Mouse (Mus musculus) CH12.LX (cell line): ENCODE data around the gene Spdef. TPM values are rescaled to one million over a fixed set of nuclear protein-coding genes. Genes with fewer than 3 reads are reported as not detected.

ENCODE experiments used
- DNase-seq: peaks from one replicate; pipeline ENCODE4 v3.0.0-alpha.2; 2013; ENCODE audit errors: extremely low read depth
- H3K27ac ChIP-seq: 2 replicates; pipeline ENCODE4 v1.5.1; 2012; ENCODE audit warnings: low read depth, mild to moderate bottlenecking, control low read depth, moderate library complexity; ENCODE audit not compliant: insufficient read depth
- H3K27me3 ChIP-seq: replicated peaks from 2 replicates; pipeline ENCODE3; 2012; ENCODE audit warnings: inconsistent platforms
- H3K36me3 ChIP-seq, 2 experiments: replicated peaks in 1 of 2; 2 replicates each; pipeline versions ENCODE3 to v1.6.1; 2012; ENCODE audit warnings: inconsistent platforms in 1 of 2, low read length in 1 of 2, mild to moderate bottlenecking in 1 of 2, mixed read lengths in 1 of 2, moderate library complexity in 1 of 2; ENCODE audit not compliant: control insufficient read depth in 1 of 2, insufficient read depth in 1 of 2
- H3K4me1 ChIP-seq, 2 experiments: 2 replicates each; pipeline ENCODE4 v1.6.1; 2012; ENCODE audit warnings: inconsistent platforms in 1 of 2, moderate library complexity in 1 of 2; ENCODE audit not compliant: insufficient read depth in 2 of 2, control insufficient read depth in 1 of 2
- H3K4me2 ChIP-seq: 2 replicates; pipeline ENCODE4 v1.6.1; 2012; ENCODE audit warnings: low read depth, mild to moderate bottlenecking, control low read depth; ENCODE audit not compliant: poor library complexity, insufficient read depth, severe bottlenecking
- H3K4me3 ChIP-seq, 3 experiments: fragments of 150-350 bp in 1 of 3; sonication (generic) in 1 of 3; replicated peaks in 1 of 3; 2 replicates each; pipeline versions ENCODE3 to v1.5.1; 2011 to 2012; ENCODE audit warnings: low read depth in 2 of 3, low read length in 2 of 3, mild to moderate bottlenecking in 2 of 3, moderate library complexity in 2 of 3, control low read depth in 1 of 3, improper control_type of control experiment in 1 of 3, inconsistent platforms in 1 of 3, mixed read lengths in 1 of 3; ENCODE audit not compliant: poor library complexity in 1 of 3
- H3K79me2 ChIP-seq: replicated peaks from 2 replicates; pipeline ENCODE4 v1.6.1; 2012; ENCODE audit warnings: mild to moderate bottlenecking, moderate library complexity; ENCODE audit not compliant: control insufficient read depth, poor library complexity, insufficient read depth, severe bottlenecking; ENCODE audit errors: extremely low read depth
- H3K9ac ChIP-seq: 2 replicates; pipeline ENCODE4 v1.6.1; 2012; ENCODE audit warnings: low read depth, mild to moderate bottlenecking, control low read depth, moderate library complexity; ENCODE audit not compliant: insufficient read depth
- H3K9me3 ChIP-seq: replicated peaks from 2 replicates; pipeline ENCODE3; 2012; ENCODE audit warnings: low read length, inconsistent platforms, mixed read lengths
- CHD1 ChIP-seq: IDR thresholded peaks from 2 replicates; pipeline ENCODE4 v1.6.1; 2012; ENCODE audit warnings: low read depth, low read length, improper control_type of control experiment, inconsistent platforms
- ELF1 ChIP-seq: IDR thresholded peaks from 2 replicates; pipeline ENCODE4 v1.6.1; 2014; ENCODE audit warnings: low read depth, mild to moderate bottlenecking, inconsistent platforms, low read length, improper control_type of control experiment
- ETS1 ChIP-seq: conservative IDR thresholded peaks from 2 replicates; pipeline ENCODE4 v1.6.1; 2012; ENCODE audit warnings: low read depth, mild to moderate bottlenecking, inconsistent platforms, low read length, improper control_type of control experiment, moderate library complexity
- KAT2A ChIP-seq: IDR thresholded peaks from 2 replicates; pipeline ENCODE4 v1.6.1; 2012; ENCODE audit warnings: low read length, improper control_type of control experiment, inconsistent platforms; ENCODE audit not compliant: insufficient replicate concordance
- MAX ChIP-seq: IDR thresholded peaks from 2 replicates; pipeline ENCODE4 v1.6.1; 2011; ENCODE audit warnings: low read length, improper control_type of control experiment
- MAZ ChIP-seq: IDR thresholded peaks from 2 replicates; pipeline ENCODE4 v1.6.1; 2012; ENCODE audit warnings: low read depth, mild to moderate bottlenecking, inconsistent platforms, low read length, improper control_type of control experiment, moderate library complexity
- MXI1 ChIP-seq: IDR thresholded peaks from 2 replicates; pipeline ENCODE4 v1.6.1; 2011; ENCODE audit warnings: mild to moderate bottlenecking, low read depth, low read length, improper control_type of control experiment
- MYC ChIP-seq: IDR thresholded peaks from 2 replicates; pipeline ENCODE4 v1.6.1; 2011; ENCODE audit warnings: low read depth, mild to moderate bottlenecking, improper control_type of control experiment, low read length
- NELFE ChIP-seq: IDR thresholded peaks from 2 replicates; pipeline ENCODE4 v1.6.1; 2011; ENCODE audit warnings: low read depth, low read length, improper control_type of control experiment
- SIN3A ChIP-seq: IDR thresholded peaks from 2 replicates; pipeline ENCODE4 v1.6.1; 2012; ENCODE audit warnings: low read length, improper control_type of control experiment, inconsistent platforms
- SMC3 ChIP-seq: IDR thresholded peaks from 2 replicates; pipeline ENCODE4 v1.6.1; 2011; ENCODE audit warnings: low read depth, low read length, improper control_type of control experiment
- TCF12 ChIP-seq: IDR thresholded peaks from 2 replicates; pipeline ENCODE4 v1.6.1; 2014; ENCODE audit warnings: low read depth, mild to moderate bottlenecking, inconsistent platforms, low read length, improper control_type of control experiment
- UBTF ChIP-seq: IDR thresholded peaks from 2 replicates; pipeline ENCODE4 v1.6.1; 2012; ENCODE audit warnings: low read depth, mild to moderate bottlenecking, inconsistent platforms, low read length, improper control_type of control experiment, moderate library complexity
- USF1 ChIP-seq: IDR thresholded peaks from 2 replicates; pipeline ENCODE4 v1.6.1; 2014; ENCODE audit warnings: low read depth, mild to moderate bottlenecking, inconsistent platforms, low read length, improper control_type of control experiment
- ZNF384 ChIP-seq: IDR thresholded peaks from 2 replicates; pipeline ENCODE4 v1.6.1; 2012; ENCODE audit warnings: low read depth, low read length, improper control_type of control experiment, inconsistent platforms
- dilution Hi-C: fragments of 300-500 bp; cut with MboI; formaldehyde crosslinking; loops from 2 replicates; pipeline ENCODE4 v1.14.3; 2020; ENCODE audit warnings: low sequenced_read_pairs; ENCODE audit not compliant: extremely low pct_unique_long_range_greater_than_20kb, extremely low pct_ligation_motif_present
- in situ Hi-C: fragments of 300-500 bp; cut with MboI; formaldehyde crosslinking; loops from 3 replicates; pipeline ENCODE4 v1.14.3; 2019; ENCODE audit warnings: low sequenced_read_pairs, low pct_ligation_motif_present, low pct_unique_long_range_greater_than_20kb, mixed read lengths
- polyA plus RNA-seq: library from polyadenylated mRNA; unstranded; fragments of >175 nt; gene quantifications from 2 replicates; pipeline ENCODE4 v1.2.1, GENCODE M21; 2012; ENCODE audit warnings: low read depth; ENCODE audit not compliant: insufficient read length
- total RNA-seq, 2 experiments: library from RNA; depleted of rRNA; stranded (reverse); fragments of 300-350 nt in 1 of 2; fragments of >200 nt in 1 of 2; gene quantifications; 2 replicates each; pipeline ENCODE4 v1.2.3; 2012 to 2014

Spdef gene
- total and polyA plus RNA-seq, 3 experiments, result not detected

GRCm38 (mm10) chr17:27732152-27732551, 3.4 kb upstream of the Spdef start:
- Histone ChIP-seq H3K36me3 (no peaks in the 10 kb centered on the region), H3K27ac (no peak overlapping the region), H3K4me2 (no peak overlapping the region), H3K27me3 (no peaks in the 10 kb centered on the region), H3K9ac (no peak overlapping the region), H3K9me3 (peaks cover 9% of the 10 kb centered on the region), H3K4me1 (peaks cover 0 to 6% of the 10 kb centered on the region in 2 experiments; a peak in 2 of 4 replicates), H3K4me3 (no peak overlapping the region), H3K79me2 (no peaks in the 10 kb centered on the region)
- in situ Hi-C loops (no loop called here), dilution Hi-C loops (no loop called here)
- DNase-seq, result no peak
- TF ChIP-seq TCF12, result no peak
- no peak for TF ChIP-seq CHD1
- no peak for TF ChIP-seq MAZ
- no peak for TF ChIP-seq MYC
- no peak for TF ChIP-seq KAT2A
- TF ChIP-seq ZNF384, result no peak
- TF ChIP-seq SMC3, result no peak
- TF ChIP-seq ETS1, result no peak

DNA sequence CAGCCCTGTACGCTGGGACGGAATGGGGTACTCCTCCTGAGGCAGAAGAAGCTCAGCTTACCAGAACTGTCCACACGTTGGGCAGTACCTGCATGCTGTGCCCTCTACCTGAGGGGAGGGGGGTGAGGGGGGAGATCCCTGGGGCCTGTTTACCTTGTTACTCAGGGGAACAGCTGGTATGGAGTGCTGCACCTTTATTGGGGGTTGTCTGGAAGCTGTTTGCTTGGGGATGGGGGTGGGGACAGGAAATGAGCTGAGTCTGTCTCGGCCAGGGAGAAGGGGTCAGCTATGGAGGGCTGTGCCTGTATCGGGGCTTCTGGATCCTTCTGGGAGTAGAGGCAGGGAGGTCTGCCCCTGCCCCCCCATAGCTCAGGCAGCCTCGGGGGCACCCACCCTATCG, 2.2 kb downstream of the Spdef start:
- no peak overlapping the region for H3K27ac ChIP-seq
- in situ Hi-C loops, result loop anchor here (10.0 kb wide), 1 partner anchor 72 kb away; the partner anchor contains the start of gene Pacsin1
- TF ChIP-seq SIN3A (no peak), ETS1 (no peak), ZNF384 (no peak)
- no peaks in the 10 kb centered on the region for H3K79me2 ChIP-seq
- H3K27me3 ChIP-seq, result peaks cover 17% of the 10 kb centered on the region
- no peak overlapping the region for H3K4me2 ChIP-seq
- peaks cover 9% of the 10 kb centered on the region for H3K9me3 ChIP-seq
- dilution Hi-C loops, result no loop called here
- no peaks in the 10 kb centered on the region for H3K36me3 ChIP-seq
- DNase-seq, result no peak
- H3K4me1 ChIP-seq, result peaks cover 3 to 16% of the 10 kb centered on the region in 2 experiments; a peak in 2 of 4 replicates
- no peak overlapping the region for H3K4me3 ChIP-seq
- no peak overlapping the region for H3K9ac ChIP-seq

- H3K4me1 ChIP-seq, result peaks cover 3 to 16% of the 10 kb centered on the region in 2 experiments; a peak in 2 of 4 replicates
- no peak for TF ChIP-seq KAT2A
- no peak for TF ChIP-seq USF1
- TF ChIP-seq NELFE, result no peak
- TF ChIP-seq TCF12, result no peak
- no peak for TF ChIP-seq ETS1
- TF ChIP-seq MXI1, result no peak
- TF ChIP-seq MAX, result no peak
- TF ChIP-seq ELF1, result no peak
- TF ChIP-seq UBTF, result no peak
- no peak for TF ChIP-seq CHD1
- TF ChIP-seq SMC3, result no peak
- peaks cover 17% of the 10 kb centered on the region for H3K27me3 ChIP-seq
- no peak overlapping the region for H3K4me3 ChIP-seq
- peaks cover 7% of the 10 kb centered on the region for H3K9me3 ChIP-seq
- DNase-seq, result no peak
- dilution Hi-C loops (no loop called here), in situ Hi-C loops (loop anchor here (10.0 kb wide), 1 partner anchor 71 kb away; the partner anchor contains the start of gene Pacsin1)
- H3K4me2 ChIP-seq, result peak overlapping the region; percentile 52; the same call in 1 of the 2 replicates
- H3K27ac ChIP-seq, result no peak overlapping the region
- H3K36me3 ChIP-seq, result no peaks in the 10 kb centered on the region
- H3K79me2 ChIP-seq, result no peaks in the 10 kb centered on the region
- no peak overlapping the region for H3K9ac ChIP-seq
Measured at GRCm38 (mm10) chr17:27725412-27725811, 3.3 kb downstream of the Spdef start.
